Mouse (Mus musculus) adrenal gland, adult 18-20 months (tissue): ENCODE data around the gene Zfp984. TPM values are rescaled to one million over a fixed set of nuclear protein-coding genes. Genes with fewer than 3 reads are reported as not detected.
"Not testable (repeated sequence)": the region's sequence is repeated elsewhere in the genome, so short reads cannot be mapped to it uniquely, and the experiment has no call there.

Experiments
- DNase-seq, 2 experiments: peaks; one replicate each; pipeline ENCODE4 v3.0.0; 2021 to 2022; ENCODE audit warnings: low spot score in 2 of 2
- long read RNA-seq, 2 experiments: library from polyadenylated mRNA; stranded (forward); transcript quantifications; one replicate each; pipeline ENCODE4 v2.0.0; 2021
- total RNA-seq, 2 experiments: library from RNA; stranded (reverse); gene quantifications; 1 replicate in 1 of 2; 2 replicates in 1 of 2; pipeline ENCODE4 v1.2.3; 2021

Zfp984 gene
- total RNA-seq = 1 to 10 TPM; 2.0 to 4.6 TPM
- long read RNA-seq, experiment 1, partial matches to known transcripts = 0 of 3 reads
- long read RNA-seq, experiment 1, other reads (novel, unspliced or antisense) = 3 of 3 reads
- long read RNA-seq, experiment 2, partial matches to known transcripts = 0 of 1 reads
- long read RNA-seq, experiment 2, other reads (novel, unspliced or antisense) = 1 of 1 reads

DNA sequence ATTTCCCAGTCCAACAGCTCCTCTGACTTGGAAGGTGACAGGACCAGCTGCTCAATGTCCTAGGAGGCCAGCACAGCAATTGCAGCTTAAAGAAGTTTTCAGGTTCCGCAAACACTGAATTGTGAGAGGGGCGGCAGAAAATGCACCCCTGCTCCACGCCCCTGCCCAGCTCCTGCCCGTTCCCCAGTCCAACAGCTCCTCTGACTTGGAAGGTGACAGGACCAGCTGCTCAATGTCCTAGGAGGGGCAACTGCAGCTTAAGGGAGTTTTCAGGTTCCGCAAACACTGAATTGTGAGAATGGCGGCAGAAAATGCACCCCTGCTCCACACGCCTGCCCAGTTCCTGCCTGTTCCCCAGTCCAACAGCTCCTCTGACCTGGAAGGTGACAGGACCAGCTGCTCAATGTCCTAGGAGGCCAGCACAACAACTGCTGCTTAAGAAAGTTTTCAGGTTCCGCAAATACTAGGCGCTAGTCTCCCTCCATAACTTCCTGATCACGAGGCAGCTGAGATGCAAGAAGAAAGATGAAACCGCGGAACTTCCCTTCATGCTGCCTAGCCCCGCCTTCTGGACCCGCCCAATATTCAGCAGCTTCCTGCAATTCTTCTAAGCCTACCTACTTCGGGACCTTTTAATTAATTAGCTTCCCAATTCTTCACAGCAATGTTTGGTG lies at the start of gene Zfp984:
Gene Zfp984, minus strand, starts transcription at position 497 of the 674 bp plus-strand sequence.
- peak in 1 of 2 experiments; percentile 23 for DNase-seq

DNA sequence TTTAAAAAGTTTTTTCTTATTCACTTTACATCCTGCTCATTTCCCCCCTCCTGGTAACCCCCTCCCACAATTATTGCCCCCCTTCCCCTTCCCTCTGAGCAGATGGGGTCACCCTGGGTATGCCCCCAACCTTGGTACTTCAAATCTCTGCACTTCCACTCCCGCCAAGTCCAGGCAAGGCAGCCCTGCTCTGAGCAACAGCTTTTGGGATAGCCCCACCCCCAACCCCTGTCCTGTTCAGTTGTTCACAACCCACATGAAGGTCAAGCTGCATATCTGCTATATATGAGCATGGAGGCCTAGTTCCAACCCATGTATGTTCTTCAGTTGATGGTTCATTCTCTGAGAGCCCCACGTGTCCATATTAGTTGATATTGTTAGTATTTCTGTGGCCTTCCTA lies 41.2 kb upstream of the Zfp984 start:
- DNase-seq = no peak

DNA sequence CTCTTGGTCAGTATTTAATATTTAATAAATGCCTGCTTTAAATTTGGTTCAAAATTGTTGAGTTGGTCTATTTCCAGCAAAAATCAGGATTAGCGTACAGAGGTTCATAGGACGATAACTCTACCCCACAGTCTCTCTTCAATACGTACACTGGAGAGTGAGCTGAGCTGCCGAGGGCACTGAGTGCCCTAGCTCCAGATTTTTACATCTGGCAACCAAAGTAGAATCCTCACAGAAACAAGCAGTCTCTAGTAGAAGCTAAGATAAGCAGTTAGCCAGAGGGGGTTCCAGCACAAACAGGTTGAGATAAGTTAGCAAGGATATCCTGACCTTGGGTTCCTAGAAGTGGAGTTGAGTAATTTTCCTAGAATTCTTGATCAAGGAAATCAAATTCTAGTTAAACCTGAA lies 39.0 kb upstream of the Zfp984 start:
- no peak for DNase-seq

DNA sequence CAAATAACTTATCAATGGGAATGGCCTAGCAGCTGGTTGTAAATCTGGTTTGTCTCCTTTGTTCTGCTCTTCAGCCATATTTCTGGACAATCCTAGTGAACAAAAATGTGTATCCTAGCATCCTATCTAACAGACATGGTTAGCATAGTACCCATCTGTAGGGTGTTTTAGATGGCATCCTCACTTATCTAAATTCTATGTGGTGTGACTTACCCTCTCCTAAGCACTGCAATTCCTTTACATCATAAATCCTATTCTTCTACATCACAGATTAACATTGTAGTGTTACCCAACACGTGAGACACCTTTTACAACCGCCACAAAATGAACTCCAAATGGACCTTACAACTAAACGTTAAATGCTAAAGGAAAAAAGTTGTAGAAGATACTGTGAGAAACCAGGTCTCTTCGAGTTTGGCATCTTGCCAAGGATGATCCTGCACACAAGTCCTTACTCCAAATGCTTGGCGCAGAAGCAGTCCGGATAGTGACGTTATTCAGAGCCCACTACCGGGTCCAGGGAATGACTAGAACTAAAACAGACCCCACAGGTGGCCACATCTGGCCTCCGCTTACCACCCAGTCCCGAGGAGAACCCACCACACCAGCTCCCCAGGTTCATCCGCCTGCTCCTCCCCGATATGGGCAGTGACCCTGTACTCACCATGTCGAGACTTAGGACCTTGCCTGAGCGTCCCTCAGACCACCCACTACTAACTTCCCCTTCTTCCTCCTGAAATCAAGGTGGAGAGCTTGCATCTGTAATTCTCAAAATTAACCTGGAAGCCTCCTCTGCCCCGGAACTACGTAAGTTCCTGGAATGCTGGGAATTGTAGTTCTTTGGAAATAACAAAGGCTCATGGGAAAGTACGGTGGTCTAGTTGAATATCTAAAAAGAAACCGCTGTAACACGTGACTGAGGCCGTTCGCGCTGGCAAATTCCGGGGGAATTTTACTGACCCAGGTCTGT lies 38.3 kb upstream of the Zfp984 start, which contains the start of gene Zfp933:
Gene Zfp933, minus strand, starts transcription at position 753 of the 970 bp plus-strand sequence.
- no peak for DNase-seq

DNA sequence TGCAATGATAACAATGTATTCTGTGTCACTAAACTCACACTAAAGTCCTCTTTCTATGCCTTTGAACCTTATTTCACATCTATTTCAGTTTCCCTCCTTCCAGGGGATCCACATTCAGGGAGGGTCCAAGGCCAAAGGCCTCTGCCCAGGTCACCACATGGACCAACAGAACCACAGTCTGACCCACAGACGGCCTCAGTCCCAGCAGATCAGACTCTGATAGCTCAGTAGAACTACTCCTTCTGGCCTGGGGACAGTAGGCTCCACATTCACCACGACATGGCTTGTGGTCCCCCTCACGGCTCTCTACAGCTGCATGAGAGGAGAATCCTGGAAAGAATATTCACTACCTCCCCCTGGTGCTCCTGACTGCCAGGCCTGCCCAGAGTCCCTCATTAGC lies 33.3 kb upstream of the Zfp984 start:
- DNase-seq = no peak

DNA sequence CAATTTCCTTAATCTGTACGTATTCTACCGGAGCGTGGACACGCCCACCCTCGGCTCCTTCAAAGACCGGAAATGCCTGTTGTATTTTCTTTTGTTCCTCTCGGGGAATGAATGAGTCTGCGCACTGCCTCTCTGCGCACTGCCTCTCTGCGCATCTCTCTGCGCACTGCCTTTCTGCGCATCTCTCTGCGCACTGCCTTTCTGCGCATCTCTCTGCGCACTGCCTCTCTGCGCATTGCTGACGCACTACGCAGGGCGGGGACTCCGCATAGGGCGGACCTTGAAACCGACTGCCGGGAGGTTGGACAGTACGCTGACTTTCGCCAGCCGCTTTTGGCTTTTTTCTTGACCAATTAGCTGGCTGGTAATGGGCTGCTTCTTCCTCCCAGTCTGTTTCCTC lies 29.7 kb upstream of the Zfp984 start:
- DNase-seq = peak in 1 of 2 experiments; percentile 43

DNA sequence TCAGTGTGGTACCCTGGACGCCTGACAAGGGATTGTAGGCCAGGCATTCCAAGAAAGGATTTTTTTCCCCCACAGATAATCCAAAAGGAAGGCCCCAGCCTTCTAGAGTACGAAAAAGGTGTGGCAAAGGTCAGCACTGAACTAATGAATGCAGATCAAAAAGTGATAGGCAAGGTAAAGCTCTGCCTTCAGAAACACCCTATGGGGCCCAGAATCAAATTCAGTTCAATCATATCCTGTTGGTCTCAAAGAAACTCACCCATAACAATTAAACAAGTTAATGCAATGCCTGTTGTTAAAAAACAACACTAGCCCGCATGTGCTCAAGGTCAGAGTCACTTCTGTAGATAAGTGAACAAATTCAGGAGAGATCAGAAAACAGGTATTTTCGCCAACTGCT lies 14.8 kb upstream of the Zfp984 start:
- no peak for DNase-seq

DNA sequence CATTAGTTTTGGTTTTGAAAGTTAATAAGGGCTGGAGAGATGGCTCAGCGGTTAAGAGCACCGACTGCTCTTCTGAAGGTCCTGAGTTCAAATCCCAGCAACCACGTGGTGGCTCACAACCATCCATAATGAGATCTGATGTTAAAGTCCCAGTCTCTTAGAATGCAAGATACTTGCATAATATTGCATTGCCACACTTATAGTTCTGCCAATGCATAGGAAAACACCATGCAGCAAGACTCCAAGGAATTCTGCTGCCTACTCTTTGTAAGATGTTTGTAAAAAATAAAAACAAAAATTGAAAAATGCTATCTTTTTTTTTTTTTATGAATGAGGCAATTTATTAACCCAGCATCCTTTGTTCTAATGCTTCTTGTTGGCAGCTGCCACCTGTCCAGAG lies 11.8 kb upstream of the Zfp984 start:
- not testable (repeated sequence) for DNase-seq

DNA sequence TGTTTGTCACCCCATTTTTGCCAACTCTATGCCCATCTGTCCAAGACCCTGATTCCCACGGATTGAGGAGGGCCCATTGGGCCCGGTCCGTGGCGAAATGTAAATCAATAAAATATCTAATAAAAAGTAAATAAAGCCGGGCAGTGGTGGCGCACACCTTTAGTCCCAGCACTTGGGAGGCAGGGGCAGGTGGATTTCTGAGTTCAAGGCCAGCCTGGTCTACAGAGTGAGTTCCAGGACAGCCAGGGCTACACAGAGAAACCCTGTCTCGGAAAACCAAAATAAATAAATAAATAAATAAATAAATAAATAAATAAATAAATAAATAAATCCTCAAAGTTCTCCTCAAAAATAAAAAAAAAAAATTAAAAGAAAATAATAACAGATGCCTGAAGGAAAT lies 10.1 kb upstream of the Zfp984 start:
- DNase-seq = not testable (repeated sequence)

DNA sequence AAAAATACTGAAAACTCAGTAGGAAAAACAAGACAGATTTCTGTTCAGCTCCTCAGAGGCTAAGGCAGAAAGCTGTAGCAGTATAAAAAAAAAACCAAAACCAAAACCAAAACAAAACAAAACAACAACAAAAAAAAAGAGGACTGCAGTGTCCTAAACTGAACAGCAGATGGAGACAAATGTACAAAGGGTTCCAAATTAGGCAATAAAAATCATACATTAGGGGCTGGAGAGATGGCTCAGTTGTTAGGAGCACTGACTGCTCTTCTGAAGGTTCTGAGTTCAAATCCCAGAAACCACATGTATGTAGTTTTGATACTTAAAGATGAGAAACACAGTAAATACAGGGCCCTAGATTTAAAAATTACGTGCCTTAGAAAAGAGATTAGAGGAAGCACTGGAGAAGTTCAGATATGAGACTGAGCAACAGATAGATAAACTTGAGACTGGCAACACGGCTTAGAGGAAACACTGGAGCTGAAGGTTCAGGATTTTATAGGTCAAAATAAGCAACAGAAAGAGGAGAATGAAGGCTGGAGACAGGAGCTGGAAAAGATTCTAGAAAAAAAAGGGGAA lies 5.1 kb upstream of the Zfp984 start:
- DNase-seq = no peak

DNA sequence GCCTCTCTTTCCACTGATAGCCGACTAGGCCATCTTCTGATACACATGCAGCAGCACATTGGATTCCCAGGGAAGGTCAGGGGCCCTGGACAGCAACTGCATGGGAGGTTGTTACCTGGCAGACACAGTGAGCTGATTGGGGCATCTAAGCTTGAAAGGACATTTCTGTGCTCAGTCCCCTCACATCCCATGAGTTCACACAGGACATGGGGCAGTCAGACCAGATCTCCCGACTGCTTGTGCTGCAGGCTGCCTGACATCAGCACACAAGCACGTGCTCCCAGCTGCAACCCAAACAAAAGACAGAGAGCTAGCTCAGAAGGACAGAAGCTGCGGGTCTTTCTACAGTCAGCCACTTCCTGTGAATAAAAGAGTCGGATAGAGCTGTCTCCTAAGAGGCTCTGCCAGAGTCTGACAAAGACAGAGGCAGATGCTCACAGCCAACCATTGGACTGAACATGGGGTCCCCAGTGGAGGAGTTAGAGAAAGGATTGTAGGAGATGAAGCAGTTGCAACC lies 3.7 kb upstream of the Zfp984 start:
- DNase-seq = no peak

DNA sequence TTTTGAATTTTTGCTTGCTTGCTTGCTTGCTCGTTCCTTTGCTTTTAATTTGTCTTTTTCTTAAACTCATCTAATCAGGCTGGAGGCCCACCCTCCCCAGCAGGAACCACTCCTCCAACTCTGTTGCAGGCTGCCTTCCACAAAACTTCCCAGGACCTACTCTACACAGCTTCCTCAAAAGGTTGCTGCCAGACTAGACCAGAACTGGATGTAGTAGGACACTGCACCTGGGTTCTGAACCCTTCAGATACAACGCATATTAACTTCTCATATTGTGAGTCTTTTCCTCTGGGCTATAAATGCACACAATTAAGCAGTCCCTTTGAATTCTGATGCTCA lies 347 bp upstream of the Zfp984 start:
- not testable (repeated sequence) for DNase-seq

DNA sequence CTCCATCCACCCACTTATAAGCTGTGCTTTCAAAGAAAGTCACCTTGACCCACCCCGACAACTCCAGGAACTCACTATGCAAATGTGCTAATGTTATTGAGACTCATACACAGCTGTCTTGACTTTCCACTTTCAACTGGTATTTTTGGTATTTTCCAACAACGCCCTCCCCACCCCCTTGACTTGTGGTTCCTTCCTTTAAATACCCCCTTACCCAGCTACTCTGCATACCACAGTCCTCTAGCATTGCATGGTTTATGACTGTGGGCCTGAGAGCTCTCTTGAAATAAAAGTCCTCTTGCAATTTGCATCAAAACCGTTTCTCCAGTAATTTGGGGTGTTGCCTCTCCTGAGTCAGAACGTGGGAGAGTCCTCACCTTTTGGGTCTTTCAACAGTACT lies 1.1 kb downstream of the Zfp984 start:
- DNase-seq = not testable (repeated sequence)

DNA sequence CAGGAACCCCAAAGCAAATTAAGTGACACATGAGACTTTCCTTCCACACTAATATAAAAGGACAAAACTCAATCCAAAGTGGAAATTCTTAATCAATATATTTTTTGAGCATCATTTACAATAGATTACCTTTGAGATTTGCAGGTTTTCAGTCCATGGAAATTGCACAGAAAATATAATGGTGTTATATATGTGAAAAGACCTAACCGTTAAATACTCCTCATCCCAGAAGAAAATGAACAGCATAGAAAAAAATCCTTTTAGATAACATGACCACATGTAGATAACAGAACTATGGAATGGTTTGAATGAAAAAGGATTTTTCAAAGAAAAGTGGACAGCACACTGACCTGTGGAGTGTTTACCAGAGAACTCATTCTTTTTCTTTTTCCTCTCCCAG lies 14.3 kb downstream of the Zfp984 start:
- not testable (repeated sequence) for DNase-seq

DNA sequence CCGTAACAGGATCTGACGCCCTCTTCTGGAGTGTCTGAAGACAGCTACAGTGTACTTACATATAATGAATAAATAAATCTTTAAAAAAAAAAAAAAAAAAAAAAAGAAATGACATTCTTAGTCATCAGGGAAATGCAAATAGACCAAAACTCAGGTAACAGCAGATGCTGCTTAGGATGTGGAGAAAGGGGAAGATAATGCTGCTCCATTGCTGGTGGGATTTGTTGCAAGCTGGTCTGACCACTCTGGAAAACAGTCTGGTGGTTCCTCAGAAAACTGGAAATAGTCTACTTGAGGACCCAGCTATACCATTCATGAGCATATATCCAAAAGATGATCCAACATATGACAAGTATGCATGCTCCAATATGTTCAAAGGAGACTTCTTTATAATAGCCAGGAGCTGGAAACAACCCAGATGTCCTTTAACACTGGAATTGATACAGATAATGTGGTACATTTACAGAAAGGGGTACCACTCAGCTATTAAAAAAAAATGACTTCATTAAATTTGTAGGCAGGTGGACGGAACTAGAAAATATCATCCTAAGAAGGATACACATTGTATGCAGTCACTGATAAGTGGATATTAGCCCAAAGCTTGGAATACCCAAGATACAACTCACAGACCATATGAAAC lies 15.4 kb downstream of the Zfp984 start:
- not testable (repeated sequence) for DNase-seq

DNA sequence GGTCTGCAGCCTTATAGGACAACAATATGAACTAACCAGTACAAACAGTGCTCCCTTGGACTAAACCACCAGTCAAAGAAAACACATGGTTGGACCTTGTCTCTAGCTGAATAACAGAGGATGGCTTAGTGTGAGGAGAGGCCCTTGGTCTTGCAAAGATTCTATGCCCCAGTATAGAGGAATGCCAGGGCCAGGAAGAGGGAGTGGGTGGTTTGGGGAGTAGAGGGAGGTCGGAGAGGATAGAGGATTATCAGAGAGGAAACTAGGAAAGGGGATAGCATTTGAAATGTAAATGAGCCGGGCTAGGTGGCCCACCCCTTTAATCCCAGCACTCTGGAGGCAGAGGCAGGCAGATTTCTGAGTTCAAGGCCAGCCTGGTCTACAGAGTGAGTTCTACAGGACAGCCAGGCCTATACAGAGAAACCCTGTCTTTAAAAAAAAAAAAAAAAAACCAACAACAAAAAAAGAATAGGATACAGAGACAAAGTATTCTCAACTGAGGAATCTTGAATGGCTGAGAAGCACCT lies 16.1 kb downstream of the Zfp984 start:
- not testable (repeated sequence) for DNase-seq

DNA sequence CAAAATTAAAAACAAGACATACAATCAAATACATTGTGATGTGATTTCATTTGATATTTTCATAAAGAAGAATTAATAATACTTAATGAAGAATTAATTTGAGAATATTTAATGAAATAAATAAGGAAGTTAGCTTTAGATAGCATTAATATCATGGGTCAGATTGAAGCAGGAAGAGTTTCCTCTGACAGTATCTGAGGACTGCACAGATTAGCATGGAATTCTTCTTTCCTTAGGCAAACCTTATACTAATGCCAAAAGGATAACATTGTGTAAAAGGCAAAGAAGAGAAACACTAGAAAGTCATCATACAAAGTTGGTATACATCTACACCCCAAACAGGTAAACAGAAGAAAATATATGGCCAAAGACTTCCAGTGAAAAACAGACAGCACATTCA lies 17.9 kb downstream of the Zfp984 start:
- DNase-seq = not testable (repeated sequence)

DNA sequence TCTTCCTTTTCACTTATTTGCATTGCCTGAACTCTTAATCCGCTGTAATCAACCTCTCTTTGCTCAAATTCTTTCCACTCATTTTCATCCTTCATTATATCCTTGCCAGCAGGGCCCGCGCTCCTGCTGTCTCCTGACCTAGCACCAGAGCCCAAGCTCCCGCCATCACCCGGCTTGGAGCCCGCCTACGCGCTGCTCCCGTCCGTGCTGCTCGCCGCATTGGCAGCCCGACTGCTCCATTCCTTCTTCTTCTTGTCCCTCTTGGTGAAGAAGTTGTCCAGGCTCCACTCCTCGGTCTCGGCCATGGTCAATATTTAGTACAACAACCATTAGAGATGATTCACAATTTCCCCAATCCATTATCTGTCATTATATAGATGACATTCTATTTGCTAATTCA lies 63.3 kb downstream of the Zfp984 start:
- not testable (repeated sequence) for DNase-seq

DNA sequence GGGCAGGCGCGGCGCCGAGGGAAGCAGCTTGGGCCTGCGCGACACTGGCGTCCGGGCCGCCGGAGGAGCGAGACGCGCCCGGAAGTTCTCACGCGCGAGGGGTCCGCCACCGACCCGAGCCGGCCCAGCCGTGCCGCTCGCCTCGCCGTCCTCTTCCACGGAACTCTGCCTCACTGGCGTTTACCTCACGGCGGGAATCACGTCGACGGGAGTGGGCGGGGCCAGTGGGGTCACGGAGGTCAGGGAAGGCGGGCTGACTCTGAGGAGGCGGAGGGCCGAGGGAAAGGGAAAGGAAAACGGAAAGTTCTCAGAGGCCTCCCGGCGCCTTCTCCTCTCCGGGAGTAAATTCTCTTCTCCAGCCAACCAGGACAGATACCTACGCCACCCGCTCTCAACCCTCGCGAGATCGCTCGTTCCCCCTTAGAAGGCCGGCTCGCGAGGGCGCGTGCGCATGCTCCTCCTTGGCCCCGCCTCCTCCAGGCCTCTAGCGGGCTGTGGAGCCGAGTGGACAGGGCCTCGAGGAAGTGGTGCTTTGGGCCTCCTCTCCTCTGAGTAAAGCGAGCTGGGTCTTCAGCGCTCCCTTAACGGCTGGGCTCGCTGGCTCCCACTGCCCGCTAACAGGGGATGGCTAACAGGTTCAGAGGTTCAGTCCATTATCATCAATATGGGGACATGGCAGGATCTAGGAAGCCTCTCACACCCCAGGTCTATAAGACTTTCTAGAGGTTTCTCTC lies 70.8 kb downstream of the Zfp984 start:
- DNase-seq = not testable (repeated sequence)
